Mouse (Mus musculus) kidney, embryonic 14.5 days (tissue): ENCODE data around the gene Epyc. TPM values are rescaled to one million over a fixed set of nuclear protein-coding genes. Genes with fewer than 3 reads are reported as not detected.
A peak's percentile ranks its signal among the peaks of the same experiment; 100 is the strongest.

Experiments used
- ATAC-seq: fragments of 200-750 bp; cut with Nextera tagmentation; 2 replicates; pipeline ENCODE4 v1.8.0; 2017; ENCODE audit warnings: moderate number of reproducible peaks, mild to moderate bottlenecking, moderate TSS enrichment, moderate library complexity; ENCODE audit not compliant: low FRiP score, low TSS enrichment
- H3K27ac ChIP-seq: fragments of 300-500 bp; sonication (generic); 2 replicates; pipeline ENCODE4 v1.5.1; 2014; ENCODE audit warnings: low read depth, mild to moderate bottlenecking, low read length, moderate library complexity, mixed read lengths
- H3K27me3 ChIP-seq: fragments of 300-500 bp; sonication (generic); 2 replicates; pipeline ENCODE4 v1.6.1; 2014; ENCODE audit warnings: mild to moderate bottlenecking, low read length; ENCODE audit not compliant: control insufficient read depth, insufficient read depth
- H3K36me3 ChIP-seq: fragments of 300-500 bp; sonication (generic); 2 replicates; pipeline ENCODE4 v1.6.1; 2014; ENCODE audit warnings: low read length, mixed read lengths; ENCODE audit not compliant: control insufficient read depth, insufficient read depth
- H3K4me1 ChIP-seq: fragments of 300-500 bp; sonication (generic); 2 replicates; pipeline ENCODE4 v1.6.1; 2014; ENCODE audit warnings: low read length, mixed read lengths; ENCODE audit not compliant: control insufficient read depth, insufficient read depth
- H3K4me2 ChIP-seq: fragments of 300-500 bp; sonication (generic); replicated peaks from 2 replicates; pipeline ENCODE4 v1.6.1; 2014; ENCODE audit warnings: low read depth, mild to moderate bottlenecking, low read length
- H3K4me3 ChIP-seq: fragments of 300-500 bp; sonication (generic); 2 replicates; pipeline ENCODE4 v1.5.1; 2014; ENCODE audit warnings: mild to moderate bottlenecking, low read length
- H3K9ac ChIP-seq: fragments of 300-500 bp; sonication (generic); 2 replicates; pipeline ENCODE4 v1.6.1; 2014; ENCODE audit warnings: low read depth, mild to moderate bottlenecking, low read length, moderate library complexity
- H3K9me3 ChIP-seq: fragments of 300-500 bp; sonication (generic); 2 replicates; pipeline ENCODE4 v1.6.1; 2016; ENCODE audit warnings: low read length; ENCODE audit not compliant: control insufficient read depth
- WGBS: fragments of 180-500 bp; shearing (Covaris S2); extraction: QIAGEN DNeasy Blood & Tissue Kit; methylation state at CpG from one replicate; pipeline ENCODE4 v1.1.7; 2014; 5-methylcytosine and 5-hydroxymethylcytosine counted together
- polyA plus RNA-seq: library from polyadenylated mRNA; unstranded; fragments of >200 nt; fragmentation: Nextera tagmentation; extraction: Ambion mirVana; gene quantifications from 2 replicates; pipeline ENCODE4 v1.2.1, GENCODE M21; 2014

The Epyc gene
- polyA plus RNA-seq, 1 experiment from 2014 or later: not detected

DNA sequence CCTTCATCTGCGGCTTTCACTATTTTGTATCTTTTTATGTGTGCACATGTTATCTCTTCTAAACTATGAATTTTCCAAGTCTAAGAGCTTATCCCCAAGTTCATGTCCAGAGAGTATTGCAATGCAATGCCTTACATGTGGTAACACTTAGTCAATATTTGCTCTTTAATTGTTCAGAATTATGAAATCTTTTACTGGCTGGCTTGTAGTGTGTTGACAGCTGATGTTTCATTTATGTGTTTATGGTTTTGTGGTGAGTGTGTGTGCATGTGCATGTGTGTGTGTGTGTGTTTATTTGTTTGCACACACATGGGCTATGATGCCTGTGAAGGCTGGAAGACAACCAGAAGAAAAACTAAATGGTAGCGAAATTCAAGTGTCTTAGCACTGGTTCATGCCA, 1.9 kb upstream of the Epyc start:
- H3K4me3 ChIP-seq: no peak overlapping the region
- no peaks in the 10 kb centered on the region for H3K36me3 ChIP-seq
- no peak for ATAC-seq
- H3K9ac ChIP-seq: no peak overlapping the region
- no peak overlapping the region for H3K27ac ChIP-seq
- no peak overlapping the region for H3K4me2 ChIP-seq
- H3K27me3 ChIP-seq: no peaks in the 10 kb centered on the region
- WGBS: 96% methylated on average over 2 of the region's 2 CpGs
- H3K9me3 ChIP-seq: no peaks in the 10 kb centered on the region
- no peaks in the 10 kb centered on the region for H3K4me1 ChIP-seq

GRCm38 (mm10) chr10:97650334-97650733, 6.5 kb downstream of the Epyc start:
- Histone ChIP-seq H3K4me3 (no peak overlapping the region), H3K9ac (no peak overlapping the region), H3K27me3 (no peaks in the 10 kb centered on the region), H3K27ac (no peak overlapping the region), H3K9me3 (no peaks in the 10 kb centered on the region), H3K4me1 (no peaks in the 10 kb centered on the region), H3K36me3 (no peaks in the 10 kb centered on the region), H3K4me2 (no peak overlapping the region)
- 40% methylated on average over 2 of the region's 2 CpGs for WGBS
- peak; percentile 66; the same call in 1 of the 2 replicates for ATAC-seq

- no peak for ATAC-seq
- Histone ChIP-seq H3K27me3 (no peaks in the 10 kb centered on the region), H3K9ac (no peak overlapping the region), H3K9me3 (no peaks in the 10 kb centered on the region), H3K4me3 (no peak overlapping the region), H3K27ac (no peak overlapping the region), H3K4me2 (no peak overlapping the region), H3K36me3 (no peaks in the 10 kb centered on the region), H3K4me1 (no peaks in the 10 kb centered on the region)
- 92% methylated on average over 1 of the region's 1 CpGs for WGBS
These were observed 15.6 kb downstream of the Epyc start for GRCm38 (mm10) chr10:97659489-97659888.

DNA sequence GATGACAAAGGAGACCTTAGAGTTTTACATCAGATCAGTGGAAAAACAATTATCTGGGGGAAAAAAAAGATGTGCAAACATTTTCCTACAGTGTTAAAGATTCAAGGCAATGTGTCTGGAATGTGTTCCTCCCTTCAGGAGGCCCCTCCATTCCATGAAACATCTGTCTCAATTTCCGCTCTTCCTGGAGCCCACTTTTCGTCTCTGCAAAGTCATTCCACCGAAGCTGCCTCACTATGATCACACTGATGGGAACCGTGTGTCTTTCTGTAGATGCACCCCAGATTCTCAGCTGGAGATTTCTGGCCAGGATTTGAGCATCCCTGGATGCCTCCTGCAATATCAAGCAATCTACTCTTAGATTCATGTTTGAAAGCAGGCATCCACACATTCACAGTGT, 24.8 kb downstream of the Epyc start:
- no peak overlapping the region for H3K9ac ChIP-seq
- no peaks in the 10 kb centered on the region for H3K27me3 ChIP-seq
- H3K9me3 ChIP-seq: no peaks in the 10 kb centered on the region
- H3K27ac ChIP-seq: peak overlapping the region; percentile 61; the same call in 1 of the 2 replicates
- no peaks in the 10 kb centered on the region for H3K4me1 ChIP-seq
- H3K4me3 ChIP-seq: no peak overlapping the region
- H3K36me3 ChIP-seq: no peaks in the 10 kb centered on the region
- 47% methylated on average over 4 of the region's 4 CpGs for WGBS
- no peak overlapping the region for H3K4me2 ChIP-seq
- no peak for ATAC-seq

GRCm38 (mm10) chr10:97670202-97670601, 26.3 kb downstream of the Epyc start:
- 68% methylated on average over 4 of the region's 4 CpGs for WGBS
- no peak for ATAC-seq
- Histone ChIP-seq H3K4me2 (no peak overlapping the region), H3K4me1 (no peaks in the 10 kb centered on the region), H3K4me3 (no peak overlapping the region), H3K27me3 (no peaks in the 10 kb centered on the region), H3K36me3 (no peaks in the 10 kb centered on the region), H3K9ac (no peak overlapping the region), H3K27ac (no peak overlapping the region), H3K9me3 (no peaks in the 10 kb centered on the region)

DNA sequence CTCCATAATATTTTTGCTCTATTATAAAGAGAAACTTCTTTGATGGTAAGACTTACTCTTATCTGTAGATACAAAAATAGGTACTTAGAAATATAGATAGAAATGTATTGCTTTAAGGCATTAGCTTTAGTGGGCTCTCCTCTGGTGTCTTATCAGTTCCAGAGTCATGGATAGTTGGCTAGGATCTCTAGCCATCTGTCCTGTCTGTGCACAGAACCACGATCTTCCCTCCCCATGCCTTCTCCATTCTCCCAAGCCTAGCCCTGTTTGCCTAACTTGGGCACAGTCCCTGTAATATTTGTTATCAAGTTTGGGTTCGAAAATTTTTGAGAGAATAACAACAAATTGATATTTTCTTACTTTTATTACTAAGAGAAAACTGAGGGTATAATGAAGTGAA, 29.4 kb downstream of the Epyc start:
- 74% methylated on average over 2 of the region's 2 CpGs for WGBS
- Histone ChIP-seq H3K27me3 (no peaks in the 10 kb centered on the region), H3K36me3 (no peaks in the 10 kb centered on the region), H3K9me3 (no peaks in the 10 kb centered on the region), H3K4me3 (no peak overlapping the region), H3K27ac (no peak overlapping the region), H3K4me2 (no peak overlapping the region), H3K4me1 (no peaks in the 10 kb centered on the region), H3K9ac (no peak overlapping the region)
- no peak for ATAC-seq

DNA sequence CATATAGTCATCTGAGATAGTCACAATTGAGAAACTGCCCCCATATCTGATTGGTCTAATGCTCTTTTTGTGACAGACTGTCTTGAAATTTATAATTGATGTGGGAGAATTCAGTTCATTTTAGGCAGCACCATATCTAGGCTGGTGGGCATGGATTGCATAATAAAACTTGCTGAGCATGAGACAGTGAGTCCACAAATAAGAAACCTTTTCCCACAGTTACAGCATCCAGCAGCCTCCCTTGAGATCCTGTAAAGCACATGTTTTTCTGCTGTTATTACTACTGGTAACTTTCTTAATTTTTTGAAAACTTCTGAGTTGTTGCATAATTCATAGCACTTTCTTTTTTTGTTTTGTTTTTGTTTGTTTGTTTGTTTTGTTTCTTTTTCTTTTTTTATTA, 39.1 kb downstream of the Epyc start:
- H3K4me3 ChIP-seq: no peak overlapping the region
- H3K9ac ChIP-seq: no peak overlapping the region
- no peaks in the 10 kb centered on the region for H3K9me3 ChIP-seq

GRCm38 (mm10) chr10:97687198-97687597, 43.3 kb downstream of the Epyc start:
- no peak overlapping the region for H3K4me3 ChIP-seq
- no peaks in the 10 kb centered on the region for H3K36me3 ChIP-seq
- no peak overlapping the region for H3K9ac ChIP-seq
- no peak overlapping the region for H3K4me2 ChIP-seq
- no peaks in the 10 kb centered on the region for H3K9me3 ChIP-seq
- H3K27me3 ChIP-seq: no peaks in the 10 kb centered on the region
- no peaks in the 10 kb centered on the region for H3K4me1 ChIP-seq
- WGBS: 92% methylated on average over 1 of the region's 1 CpGs
- no peak overlapping the region for H3K27ac ChIP-seq
- ATAC-seq: no peak

More for the DNA sequence above, 39.1 kb downstream of the Epyc start:
- ATAC-seq: no peak
- H3K36me3 ChIP-seq: no peaks in the 10 kb centered on the region
- no peak overlapping the region for H3K4me2 ChIP-seq
- no peaks in the 10 kb centered on the region for H3K4me1 ChIP-seq
- H3K27me3 ChIP-seq: no peaks in the 10 kb centered on the region
- H3K27ac ChIP-seq: no peak overlapping the region

DNA sequence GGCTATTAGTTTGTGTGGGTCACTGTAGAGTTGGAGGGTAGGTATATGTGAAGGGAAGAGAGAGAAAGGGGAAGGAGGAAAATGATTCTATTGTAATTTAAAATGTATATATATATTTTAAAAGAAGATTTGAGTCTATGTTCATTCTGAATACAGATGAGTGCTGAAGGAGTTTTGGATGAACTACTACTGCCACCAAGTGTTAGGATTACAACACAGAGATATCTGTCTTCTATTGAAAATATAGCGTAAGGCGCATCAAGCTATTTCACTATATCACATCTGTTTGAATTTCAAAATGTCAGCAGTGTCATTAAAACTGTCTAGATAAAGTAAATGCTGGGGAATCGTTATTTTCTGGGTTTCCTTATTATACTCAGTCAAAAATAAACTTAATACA, 45.6 kb downstream of the Epyc start:
- H3K36me3 ChIP-seq: no peaks in the 10 kb centered on the region
- WGBS: 77% methylated on average over 3 of the region's 3 CpGs
- H3K4me2 ChIP-seq: no peak overlapping the region
- no peak for ATAC-seq
- H3K27ac ChIP-seq: no peak overlapping the region
- no peaks in the 10 kb centered on the region for H3K27me3 ChIP-seq
- no peak overlapping the region for H3K4me3 ChIP-seq
- no peaks in the 10 kb centered on the region for H3K4me1 ChIP-seq
- peaks cover 7% of the 10 kb centered on the region for H3K9me3 ChIP-seq
- H3K9ac ChIP-seq: no peak overlapping the region

- Histone ChIP-seq H3K27ac (no peak within 1 kb of the TSS), H3K9ac (no peak within 1 kb of the TSS), H3K4me1 (no peaks in the 10 kb centered on the region), H3K9me3 (peaks cover 7% of the 10 kb centered on the region), H3K4me2 (no peak within 1 kb of the TSS), H3K36me3 (no peaks in the 10 kb centered on the region), H3K4me3 (no peak within 1 kb of the TSS), H3K27me3 (no peaks in the 10 kb centered on the region)
- 73% methylated on average over 20 of the region's 20 CpGs for WGBS
- no peak for ATAC-seq
These were observed 49.0 kb downstream of the Epyc start, which contains the start of gene Ccer1 for GRCm38 (mm10) chr10:97692913-97693312. TSS of gene Ccer1 (plus strand) at chr10:97693059.
